Mouse (Mus musculus) bone marrow, adult 2 months (tissue): ENCODE data around the gene Traf3ip3.

ENCODE experiments used
- CTCF ChIP-seq: fragments of 200-500 bp; IDR thresholded peaks from 2 replicates; pipeline ENCODE4 v1.5.1; 2011; ENCODE audit warnings: low read length, control low read depth; ENCODE audit not compliant: control insufficient read depth, insufficient read depth
- POLR2A ChIP-seq: fragments of 200-500 bp; IDR thresholded peaks from 2 replicates; pipeline ENCODE4 v1.6.1; 2011; ENCODE audit warnings: low read depth, mild to moderate bottlenecking, control low read depth, low read length, borderline replicate concordance; ENCODE audit not compliant: control insufficient read depth

GRCm38 (mm10) chr1:193205431-193205830 lies 3.9 kb upstream of the Traf3ip3 start:
- TF ChIP-seq POLR2A (no peak), CTCF (no peak)
